Mouse (Mus musculus): Measurements from ENCODE around the gene Tmprss11e.

DNA sequence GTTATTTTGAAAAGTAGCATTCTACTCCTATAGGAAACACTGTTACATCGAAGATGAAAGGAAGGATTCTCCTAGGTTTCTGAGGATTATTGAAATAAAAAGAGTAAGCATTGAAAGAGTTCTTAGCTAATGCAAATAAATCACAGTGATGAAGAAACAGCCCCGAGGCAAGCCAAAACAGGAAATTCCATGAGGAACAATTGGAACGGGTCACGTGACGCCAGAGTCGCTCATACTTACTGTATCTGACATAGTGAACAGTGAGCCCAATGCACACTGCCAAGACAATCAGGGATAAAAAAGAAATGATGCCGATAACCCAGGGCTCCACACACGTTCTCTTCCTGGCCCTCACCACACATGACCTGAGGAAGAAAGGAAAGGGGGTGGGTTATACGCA, 18.6 kb downstream of the Tmprss11e start:
- TF ChIP-seq CTCF (conservative IDR thresholded peaks at IDR 0.05; ENCODE audit: insufficient read depth, insufficient read length, low read depth, low read length) (no peak), POLR2A (IDR thresholded peaks at IDR 0.05; ENCODE audit: low read depth, low read length) (no peak)
